Mouse (Mus musculus) hindbrain, postnatal 0 days (tissue): ENCODE measurements around the gene Use1. TPM values are rescaled to one million over a fixed set of nuclear protein-coding genes. Genes with fewer than 3 reads are reported as not detected.
"Not testable (repeated sequence)": the region's sequence is repeated elsewhere in the genome, so short reads cannot be mapped to it uniquely, and the experiment has no call there.

Experiments
- ATAC-seq: fragments of 200-750 bp; cut with Nextera tagmentation; 2 replicates; pipeline ENCODE4 v1.8.0; 2017; ENCODE audit warnings: mild to moderate bottlenecking, moderate TSS enrichment, moderate library complexity
- DNase-seq: peaks from one replicate; pipeline ENCODE4 v3.0.0-alpha.2; 2015; ENCODE audit warnings: low spot score
- H3K27ac ChIP-seq: fragments of 300-500 bp; sonication (generic); 2 replicates; pipeline ENCODE4 v1.5.1; 2014; ENCODE audit warnings: mild to moderate bottlenecking
- H3K27me3 ChIP-seq: fragments of 300-500 bp; sonication (generic); 2 replicates; pipeline ENCODE4 v1.6.1; 2014; ENCODE audit warnings: low read length, mixed read lengths; ENCODE audit not compliant: insufficient read depth
- H3K36me3 ChIP-seq: fragments of 300-500 bp; sonication (generic); 2 replicates; pipeline ENCODE4 v1.6.1; 2014; ENCODE audit warnings: low read length, mixed read lengths; ENCODE audit not compliant: insufficient read depth
- H3K4me1 ChIP-seq: fragments of 300-500 bp; sonication (generic); 2 replicates; pipeline ENCODE4 v1.6.1; 2014; ENCODE audit warnings: antibody characterized with exemption, low read length, mixed read lengths; ENCODE audit not compliant: insufficient read depth
- H3K4me2 ChIP-seq: fragments of 300-500 bp; sonication (generic); 2 replicates; pipeline ENCODE4 v1.6.1; 2014; ENCODE audit warnings: low read depth, mild to moderate bottlenecking, low read length, moderate library complexity, mixed read lengths
- H3K4me3 ChIP-seq: fragments of 300-500 bp; sonication (generic); 2 replicates; pipeline ENCODE4 v1.5.1; 2014; ENCODE audit warnings: low read length
- H3K9ac ChIP-seq: fragments of 300-500 bp; sonication (generic); replicated peaks from 2 replicates; pipeline ENCODE4 v1.6.1; 2014; ENCODE audit warnings: mild to moderate bottlenecking, low read length, moderate library complexity, mixed read lengths
- H3K9me3 ChIP-seq: fragments of 300-500 bp; sonication (generic); 2 replicates; pipeline ENCODE4 v1.6.1; 2016; ENCODE audit warnings: low read length, mixed read lengths
- CTCF ChIP-seq: IDR thresholded peaks from 2 replicates; pipeline ENCODE4 v1.5.1; 2016; ENCODE audit warnings: antibody characterized with exemption, control low read depth, low read depth
- WGBS: fragments of 180-500 bp; shearing (Covaris S2); extraction: QIAGEN DNeasy Blood & Tissue Kit; methylation state at CpG from one replicate; pipeline ENCODE4 v1.1.7; 2014; 5-methylcytosine and 5-hydroxymethylcytosine counted together
- polyA plus RNA-seq: library from polyadenylated mRNA; unstranded; fragments of >200 nt; fragmentation: Nextera tagmentation; extraction: Ambion mirVana; gene quantifications from 2 replicates; pipeline ENCODE4 v1.2.1, GENCODE M21; 2015
- total RNA-seq: library from RNA; depleted of rRNA; stranded (reverse); fragments of >200 nt; gene quantifications from 2 replicates; pipeline ENCODE4 v1.2.3, GENCODE M21; 2014; rRNA removed

Use1 gene
- 116 and 119 TPM in 2 replicates for total RNA-seq
- 123 and 129 TPM in 2 replicates for polyA plus RNA-seq

- Histone ChIP-seq H3K36me3 (peaks cover 13% of the 10 kb centered on the region), H3K9me3 (no peaks in the 10 kb centered on the region), H3K9ac (peak within 1 kb of the TSS; percentile 65), H3K27me3 (no peaks in the 10 kb centered on the region), H3K4me2 (peak within 1 kb of the TSS; percentile 70), H3K4me1 (peaks cover 7% of the 10 kb centered on the region), H3K4me3 (peak within 1 kb of the TSS; percentile 52), H3K27ac (peak within 1 kb of the TSS; percentile 87)
- ATAC-seq: peak; percentile 84
- no peak for TF ChIP-seq CTCF
- WGBS: under 1% methylated on average over 56 of the region's 56 CpGs
- DNase-seq: peak; percentile 94
Measured at GRCm38 (mm10) chr8:71366771-71367528, at the start of gene Use1. TSS of gene Use1 (plus strand) at chr8:71366848.

DNA sequence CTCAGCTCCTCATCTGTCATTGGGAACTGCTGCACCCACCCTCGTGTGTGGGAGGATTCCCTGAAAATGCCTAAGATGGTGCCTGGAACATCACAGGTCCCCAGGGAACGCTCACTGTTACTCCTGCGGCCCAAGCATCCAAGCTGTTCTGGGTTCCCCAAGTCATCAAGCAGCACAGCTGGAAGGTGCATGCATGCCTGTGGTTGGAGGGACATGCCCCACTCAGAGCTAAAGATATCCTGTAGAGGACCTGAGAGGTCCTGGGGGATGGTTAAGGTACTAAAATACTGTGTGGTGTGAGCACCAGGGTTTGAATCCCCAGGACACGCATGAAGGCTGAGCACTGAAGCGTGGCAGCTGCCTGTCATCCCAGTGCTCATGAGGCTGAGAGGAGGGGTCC lies 48.0 kb upstream of the Use1 start:
- peaks cover 23% of the 10 kb centered on the region for H3K36me3 ChIP-seq
- H3K9me3 ChIP-seq, H3K4me2 ChIP-seq, H3K9ac ChIP-seq, ATAC-seq, H3K4me1 ChIP-seq, H3K27ac ChIP-seq, DNase-seq, H3K27me3 ChIP-seq, H3K4me3 ChIP-seq: not testable (repeated sequence)
- WGBS: 88% methylated on average over 5 of the region's 5 CpGs

GRCm38 (mm10) chr8:71319760-71320159 lies 46.9 kb upstream of the Use1 start:
- H3K36me3 ChIP-seq: peaks cover 31% of the 10 kb centered on the region
- H3K9me3 ChIP-seq, H3K27me3 ChIP-seq, H3K9ac ChIP-seq, DNase-seq, H3K4me2 ChIP-seq, H3K27ac ChIP-seq, H3K4me1 ChIP-seq, ATAC-seq, H3K4me3 ChIP-seq: not testable (repeated sequence)
- 88% methylated on average over 2 of the region's 2 CpGs for WGBS

GRCm38 (mm10) chr8:71322939-71323338 lies 43.7 kb upstream of the Use1 start:
- H3K36me3 ChIP-seq: peaks cover 48% of the 10 kb centered on the region

GRCm38 (mm10) chr8:71324848-71325247 lies 41.8 kb upstream of the Use1 start:
- no peaks in the 10 kb centered on the region for H3K4me1 ChIP-seq
- H3K4me3 ChIP-seq: no peak overlapping the region
- DNase-seq (peak; percentile 37), ATAC-seq (peak; percentile 58; the same call in 1 of the 2 replicates)
- H3K9me3 ChIP-seq: no peaks in the 10 kb centered on the region
- peak; percentile 52 for TF ChIP-seq CTCF
- no peaks in the 10 kb centered on the region for H3K27me3 ChIP-seq
- H3K4me2 ChIP-seq: no peak overlapping the region
- 80% methylated on average over 1 of the region's 1 CpGs for WGBS
- H3K27ac ChIP-seq: no peak overlapping the region
- H3K36me3 ChIP-seq: peaks cover 62% of the 10 kb centered on the region
- H3K9ac ChIP-seq: no peak overlapping the region

More at GRCm38 (mm10) chr8:71322939-71323338, 43.7 kb upstream of the Use1 start:
- Histone ChIP-seq H3K27ac (no peak overlapping the region), H3K9me3 (no peaks in the 10 kb centered on the region), H3K27me3 (no peaks in the 10 kb centered on the region), H3K9ac (no peak overlapping the region), H3K4me2 (no peak overlapping the region), H3K4me1 (no peaks in the 10 kb centered on the region), H3K4me3 (no peak overlapping the region)
- no peak for TF ChIP-seq CTCF
- DNase-seq: no peak
- no peak for ATAC-seq
- WGBS: 92% methylated on average over 3 of the region's 3 CpGs

GRCm38 (mm10) chr8:71337834-71338233 lies 28.8 kb upstream of the Use1 start:
- H3K27me3 ChIP-seq, H3K9me3 ChIP-seq, DNase-seq, H3K4me2 ChIP-seq, H3K9ac ChIP-seq, H3K27ac ChIP-seq, H3K4me3 ChIP-seq, ATAC-seq, H3K4me1 ChIP-seq: not testable (repeated sequence)
- peaks cover 14% of the 10 kb centered on the region; the same call in 1 of the 2 replicates for H3K36me3 ChIP-seq
- 90% methylated on average over 6 of the region's 6 CpGs for WGBS

DNA sequence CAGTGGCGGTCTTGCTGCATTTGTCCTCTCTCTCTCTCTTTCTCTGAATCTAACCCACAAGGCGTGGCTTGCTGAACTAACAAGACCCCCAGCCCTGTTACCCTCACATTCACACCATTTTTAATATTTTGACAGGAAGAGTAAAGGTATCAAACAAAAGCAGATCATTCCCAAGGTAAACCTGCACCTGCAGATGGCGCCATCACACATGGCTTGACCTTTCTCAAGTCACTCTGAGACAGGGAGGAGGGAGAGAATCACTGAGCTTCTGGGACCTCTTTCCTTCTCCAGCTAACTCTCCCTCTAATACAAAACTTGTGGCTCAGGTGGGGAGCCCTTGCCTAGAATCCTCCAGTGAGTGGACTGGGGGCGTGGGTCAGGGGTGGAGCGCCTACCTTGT lies 26.0 kb upstream of the Use1 start:
- peak; percentile 43 for DNase-seq
- H3K4me3 ChIP-seq: no peak overlapping the region
- no peaks in the 10 kb centered on the region for H3K9me3 ChIP-seq
- no peak overlapping the region for H3K27ac ChIP-seq
- peaks cover 38% of the 10 kb centered on the region for H3K36me3 ChIP-seq
- H3K27me3 ChIP-seq: no peaks in the 10 kb centered on the region
- peak; percentile 57 for TF ChIP-seq CTCF
- 74% methylated on average over 5 of the region's 5 CpGs for WGBS
- H3K4me1 ChIP-seq: no peaks in the 10 kb centered on the region
- no peak overlapping the region for H3K9ac ChIP-seq
- ATAC-seq: no peak
- H3K4me2 ChIP-seq: no peak overlapping the region
